Mouse (Mus musculus): ENCODE results near the gene Fbxl21.

DNA sequence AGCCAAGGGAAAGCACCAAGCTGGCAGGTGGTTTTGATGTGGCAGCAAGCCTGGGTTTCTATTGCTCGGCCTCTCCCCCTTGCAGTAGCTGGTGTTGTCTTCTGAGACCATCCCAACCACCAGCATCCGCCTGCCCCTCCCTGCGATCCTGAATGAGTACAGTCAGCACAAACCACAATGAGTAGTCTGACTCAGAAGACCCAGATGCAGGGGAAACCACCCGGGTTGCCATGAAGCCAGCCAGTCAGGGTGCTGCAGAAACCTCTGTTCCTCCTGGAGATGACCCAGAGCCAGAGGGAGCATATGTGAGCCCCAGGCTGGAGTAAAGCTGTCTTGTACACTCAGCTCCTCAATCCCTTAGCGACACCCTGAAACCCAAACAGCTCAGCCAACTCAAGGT, 45.5 kb upstream of the Fbxl21 start:
- no peak for TF ChIP-seq USF1 (IDR thresholded peaks at IDR 0.05; ENCODE audit: low read depth)
- TF ChIP-seq MAX (IDR thresholded peaks at IDR 0.05): no peak
- no peak for TF ChIP-seq CTCF (IDR thresholded peaks at IDR 0.05; ENCODE audit: control insufficient read depth, insufficient read depth, insufficient read length)
- TF ChIP-seq CEBPB (IDR thresholded peaks at IDR 0.05; ENCODE audit: low read depth): no peak

Data from C2C12 (cell line).